Mouse (Mus musculus) limb, embryonic 12.5 days (tissue): ENCODE data around the gene Nmnat2. TPM values are rescaled to one million over a fixed set of nuclear protein-coding genes. Genes with fewer than 3 reads are reported as not detected.

Experiments
- ATAC-seq: fragments of 200-750 bp; cut with Nextera tagmentation; 2 replicates; pipeline ENCODE4 v1.8.0; 2017; ENCODE audit warnings: low read depth, moderate TSS enrichment; ENCODE audit not compliant: insufficient number of reproducible peaks, insufficient read depth, low FRiP score, low TSS enrichment
- H3K27ac ChIP-seq: fragments of 300-500 bp; sonication (generic); 2 replicates; pipeline ENCODE4 v1.5.1; 2016; ENCODE audit warnings: mild to moderate bottlenecking, moderate library complexity
- H3K27me3 ChIP-seq: fragments of 300-500 bp; sonication (generic); 2 replicates; pipeline ENCODE4 v1.6.1; 2016; ENCODE audit warnings: mild to moderate bottlenecking, moderate library complexity
- H3K36me3 ChIP-seq: fragments of 300-500 bp; sonication (generic); 2 replicates; pipeline ENCODE4 v1.6.1; 2016; ENCODE audit warnings: mild to moderate bottlenecking, moderate library complexity
- H3K4me1 ChIP-seq: fragments of 300-500 bp; sonication (generic); replicated peaks from 2 replicates; pipeline ENCODE4 v1.6.1; 2016
- H3K4me2 ChIP-seq: fragments of 300-500 bp; sonication (generic); 2 replicates; pipeline ENCODE4 v1.6.1; 2016; ENCODE audit warnings: mild to moderate bottlenecking, moderate library complexity
- H3K4me3 ChIP-seq: fragments of 300-500 bp; sonication (generic); replicated peaks from 2 replicates; pipeline ENCODE4 v1.5.1; 2016; ENCODE audit warnings: mild to moderate bottlenecking
- H3K9ac ChIP-seq: fragments of 300-500 bp; sonication (generic); replicated peaks from 2 replicates; pipeline ENCODE4 v1.6.1; 2016; ENCODE audit warnings: mild to moderate bottlenecking, moderate library complexity
- H3K9me3 ChIP-seq: fragments of 300-500 bp; sonication (generic); 2 replicates; pipeline ENCODE4 v1.6.1; 2016; ENCODE audit warnings: mild to moderate bottlenecking, moderate library complexity
- WGBS: fragments of 180-500 bp; shearing (Covaris S2); methylation state at CpG from one replicate; pipeline ENCODE4 v1.1.7; 2016; 5-methylcytosine and 5-hydroxymethylcytosine counted together
- polyA plus RNA-seq: library from polyadenylated mRNA; unstranded; fragments of >200 nt; fragmentation: Nextera tagmentation; extraction: Ambion mirVana; gene quantifications from 2 replicates; pipeline ENCODE4 v1.2.1, GENCODE M21; 2016

Gene Nmnat2
- polyA plus RNA-seq, 1 experiment from 2014 or later: 0.69 TPM

DNA sequence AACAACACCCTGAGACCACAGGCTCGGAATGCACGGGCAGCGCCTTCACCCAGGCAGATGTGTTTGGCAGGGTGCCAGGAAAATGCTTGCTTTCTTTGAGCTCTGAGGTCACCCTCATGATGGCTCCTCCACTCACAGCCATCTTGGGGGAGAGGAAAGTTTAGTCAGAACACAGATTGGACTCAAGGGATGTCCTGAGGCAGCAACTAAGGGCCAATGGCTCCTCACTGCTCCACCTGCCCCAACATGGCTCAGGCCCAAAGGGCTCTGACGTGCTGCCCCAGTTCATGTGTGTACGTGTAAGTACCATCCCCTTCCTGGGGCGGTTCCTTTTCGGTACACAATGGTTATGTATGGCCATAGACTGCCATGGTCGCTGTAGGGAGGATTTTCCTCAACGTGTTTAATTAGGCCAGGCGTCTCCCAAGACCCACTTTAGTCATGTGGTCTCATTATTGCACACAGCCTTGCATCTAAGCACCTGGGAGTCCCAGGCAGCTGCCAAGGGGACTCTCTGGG lies 198.9 kb downstream of the Nmnat2 start:
- no peak for ATAC-seq
- Histone ChIP-seq H3K4me3 (no peak overlapping the region), H3K27me3 (no peaks in the 10 kb centered on the region), H3K9ac (no peak overlapping the region), H3K9me3 (no peaks in the 10 kb centered on the region), H3K36me3 (no peaks in the 10 kb centered on the region), H3K4me1 (peaks cover 6% of the 10 kb centered on the region), H3K27ac (no peak overlapping the region), H3K4me2 (no peak overlapping the region)
- WGBS: 73% methylated on average over 10 of the region's 10 CpGs

DNA sequence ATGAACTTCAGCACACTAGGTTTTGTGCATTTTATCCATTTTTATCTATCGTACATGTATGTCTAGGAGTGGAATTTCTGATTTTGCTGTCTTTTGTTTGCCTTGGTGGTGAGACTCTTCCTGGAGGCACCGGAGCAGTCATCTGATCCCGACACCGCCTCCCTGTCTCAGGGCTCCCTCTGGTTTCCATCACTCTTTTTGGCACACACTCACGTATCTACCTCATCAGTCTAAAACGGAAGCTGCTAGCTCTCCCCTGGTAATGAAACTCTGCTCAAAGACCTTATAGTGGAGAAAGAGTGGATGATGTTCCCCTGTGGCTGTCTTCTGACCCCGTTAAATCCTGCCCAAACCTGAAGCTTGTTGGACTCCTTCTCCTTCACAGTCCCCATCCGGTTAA lies 200.6 kb downstream of the Nmnat2 start:
- no peaks in the 10 kb centered on the region for H3K9me3 ChIP-seq
- H3K4me2 ChIP-seq: no peak overlapping the region
- H3K36me3 ChIP-seq: no peaks in the 10 kb centered on the region
- 80% methylated on average over 8 of the region's 8 CpGs for WGBS
- no peak overlapping the region for H3K9ac ChIP-seq
- no peak for ATAC-seq
- peaks cover 6% of the 10 kb centered on the region for H3K4me1 ChIP-seq
- H3K4me3 ChIP-seq: no peak overlapping the region
- no peaks in the 10 kb centered on the region for H3K27me3 ChIP-seq
- no peak overlapping the region for H3K27ac ChIP-seq

DNA sequence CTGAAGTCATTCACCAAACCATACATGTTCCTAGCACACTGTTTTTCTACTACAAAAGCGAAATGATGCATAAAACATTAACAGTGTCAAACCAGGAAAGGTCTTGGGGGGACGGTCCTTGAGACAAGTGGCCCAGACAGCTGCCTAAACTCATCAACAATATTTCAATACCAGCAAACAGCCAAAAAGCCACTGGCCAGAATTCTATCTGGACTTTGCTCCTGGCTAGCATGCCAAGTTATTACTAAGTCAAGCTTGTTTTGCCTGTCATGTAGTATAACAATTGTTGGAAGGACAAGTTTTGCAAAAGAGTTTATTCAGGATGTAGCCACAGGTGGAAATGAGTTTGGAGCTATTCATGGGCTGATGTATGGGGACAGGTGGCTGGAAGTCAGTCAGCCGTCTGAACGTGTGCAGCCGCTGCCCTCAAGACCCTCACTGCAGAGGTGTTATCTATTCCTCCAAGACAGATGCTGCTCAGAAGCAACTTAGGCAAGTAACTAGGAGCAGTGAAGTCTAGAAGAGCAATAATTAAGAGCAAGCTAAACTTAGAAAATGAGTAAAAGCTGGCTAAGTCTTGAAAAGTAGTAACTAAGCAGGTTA lies 202.3 kb downstream of the Nmnat2 start:
- H3K4me3 ChIP-seq: no peak overlapping the region
- no peak for ATAC-seq
- no peaks in the 10 kb centered on the region for H3K27me3 ChIP-seq
- peaks cover 6% of the 10 kb centered on the region for H3K4me1 ChIP-seq
- no peak overlapping the region for H3K9ac ChIP-seq
- WGBS: 72% methylated on average over 5 of the region's 5 CpGs
- no peaks in the 10 kb centered on the region for H3K36me3 ChIP-seq
- H3K4me2 ChIP-seq: no peak overlapping the region
- H3K9me3 ChIP-seq: no peaks in the 10 kb centered on the region
- H3K27ac ChIP-seq: no peak overlapping the region

DNA sequence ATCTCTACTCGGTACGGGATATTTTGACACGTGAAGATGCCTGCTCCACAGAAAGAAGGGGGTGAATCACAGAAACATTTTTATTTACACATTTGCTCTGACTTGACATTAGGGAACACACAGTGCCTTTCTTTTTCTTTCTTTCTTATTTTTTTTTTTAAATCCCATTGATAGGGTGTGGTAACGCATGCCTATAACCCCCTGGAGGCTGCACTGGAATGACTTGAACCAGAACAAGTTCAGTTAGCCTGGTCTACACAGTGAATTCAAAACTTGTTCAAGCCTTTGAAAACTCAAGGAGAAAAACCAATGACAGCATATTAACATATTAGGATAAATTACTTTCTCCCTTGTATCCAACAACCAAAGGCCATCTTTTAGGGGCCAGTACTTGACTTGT lies 204.3 kb downstream of the Nmnat2 start:
- 90% methylated on average over 4 of the region's 4 CpGs for WGBS
- Histone ChIP-seq H3K36me3 (no peaks in the 10 kb centered on the region), H3K4me1 (no peaks in the 10 kb centered on the region), H3K4me3 (no peak overlapping the region), H3K27me3 (no peaks in the 10 kb centered on the region), H3K9ac (no peak overlapping the region), H3K4me2 (no peak overlapping the region), H3K27ac (no peak overlapping the region), H3K9me3 (no peaks in the 10 kb centered on the region)
- no peak for ATAC-seq

DNA sequence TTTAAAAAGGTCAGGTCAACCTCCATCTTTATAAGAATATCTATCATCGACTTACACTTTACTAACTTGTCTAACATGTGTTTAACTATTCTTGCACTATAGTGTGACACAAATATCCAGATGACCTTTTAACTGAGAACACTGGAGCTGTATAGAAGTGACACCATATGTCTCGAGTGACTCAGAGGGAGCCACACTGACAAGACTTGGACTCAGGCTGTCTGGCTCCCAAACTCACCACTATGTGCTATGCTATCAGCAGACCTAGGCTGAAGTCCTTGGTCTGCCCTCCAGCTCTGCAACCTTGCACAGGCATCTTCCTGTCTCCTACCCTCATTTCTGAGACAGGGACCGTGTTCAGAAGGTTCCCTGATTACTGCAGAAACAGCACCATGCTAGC lies 209.0 kb downstream of the Nmnat2 start:
- 47% methylated on average over 3 of the region's 3 CpGs for WGBS
- no peak overlapping the region for H3K4me2 ChIP-seq
- no peaks in the 10 kb centered on the region for H3K27me3 ChIP-seq
- no peak for ATAC-seq
- H3K9me3 ChIP-seq: no peaks in the 10 kb centered on the region
- no peaks in the 10 kb centered on the region for H3K36me3 ChIP-seq
- H3K9ac ChIP-seq: no peak overlapping the region
- no peak overlapping the region for H3K27ac ChIP-seq
- H3K4me3 ChIP-seq: no peak overlapping the region
- no peaks in the 10 kb centered on the region for H3K4me1 ChIP-seq

DNA sequence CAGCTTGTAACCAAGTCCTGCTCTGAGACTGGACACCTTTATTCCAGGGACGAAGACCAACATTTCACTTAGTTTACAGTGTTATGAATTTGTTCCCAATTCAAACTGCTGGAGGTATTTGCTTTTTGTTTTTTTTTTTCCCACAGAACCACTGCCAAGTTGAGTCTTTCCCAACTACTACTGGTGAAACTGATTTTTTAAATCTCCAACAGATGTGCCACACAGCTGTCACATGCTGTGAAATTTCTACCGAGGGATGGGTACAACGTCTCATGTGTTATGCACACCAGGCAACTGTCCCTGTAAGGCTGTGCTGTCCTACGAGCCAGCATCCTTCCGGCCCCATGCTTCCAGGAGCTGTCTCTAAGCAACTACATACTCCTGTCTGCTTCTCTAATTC lies 213.5 kb downstream of the Nmnat2 start:
- ATAC-seq: no peak
- peaks cover 11% of the 10 kb centered on the region for H3K4me1 ChIP-seq
- no peaks in the 10 kb centered on the region for H3K27me3 ChIP-seq
- 82% methylated on average over 5 of the region's 5 CpGs for WGBS
- no peaks in the 10 kb centered on the region for H3K36me3 ChIP-seq
- no peak overlapping the region for H3K9ac ChIP-seq
- no peak overlapping the region for H3K27ac ChIP-seq
- no peak overlapping the region for H3K4me3 ChIP-seq
- no peak overlapping the region for H3K4me2 ChIP-seq
- H3K9me3 ChIP-seq: no peaks in the 10 kb centered on the region

Other genes with a start within 250 kb of the Nmnat2 start
- not detected in 2 replicates for gene Apobec4, start 204.4 kb upstream of the Nmnat2 start, polyA plus RNA-seq
- 24.5 and 25.7 TPM in 2 replicates for gene Rgl1, start 188.6 kb upstream of the Nmnat2 start, polyA plus RNA-seq
- gene Arpc5, start 188.5 kb upstream of the Nmnat2 start, polyA plus RNA-seq: 174 and 183 TPM in 2 replicates
- gene Ncf2, start 154.8 kb upstream of the Nmnat2 start, polyA plus RNA-seq: 1.9 and 2.9 TPM in 2 replicates
- gene Smg7, start 52.3 kb upstream of the Nmnat2 start, polyA plus RNA-seq: 28.3 and 34.5 TPM in 2 replicates
- gene Lamc2, start 231.5 kb downstream of the Nmnat2 start, polyA plus RNA-seq: 5.8 and 6.2 TPM in 2 replicates